Mouse (Mus musculus) CH12.LX (cell line): ENCODE results near the gene Gas6. TPM values are rescaled to one million over a fixed set of nuclear protein-coding genes. Genes with fewer than 3 reads are reported as not detected.

Experiments
- DNase-seq: peaks from one replicate; pipeline ENCODE4 v3.0.0-alpha.2; 2013; ENCODE audit errors: extremely low read depth
- H3K27ac ChIP-seq: 2 replicates; pipeline ENCODE4 v1.5.1; 2012; ENCODE audit warnings: low read depth, mild to moderate bottlenecking, control low read depth, moderate library complexity; ENCODE audit not compliant: insufficient read depth
- H3K27me3 ChIP-seq: replicated peaks from 2 replicates; pipeline ENCODE3; 2012; ENCODE audit warnings: inconsistent platforms
- H3K36me3 ChIP-seq, 2 experiments: replicated peaks in 1 of 2; 2 replicates each; pipeline versions ENCODE3 to v1.6.1; 2012; ENCODE audit warnings: inconsistent platforms in 1 of 2, low read length in 1 of 2, mild to moderate bottlenecking in 1 of 2, mixed read lengths in 1 of 2, moderate library complexity in 1 of 2; ENCODE audit not compliant: control insufficient read depth in 1 of 2, insufficient read depth in 1 of 2
- H3K4me1 ChIP-seq, 2 experiments: 2 replicates each; pipeline ENCODE4 v1.6.1; 2012; ENCODE audit warnings: inconsistent platforms in 1 of 2, moderate library complexity in 1 of 2; ENCODE audit not compliant: insufficient read depth in 2 of 2, control insufficient read depth in 1 of 2
- H3K4me2 ChIP-seq: 2 replicates; pipeline ENCODE4 v1.6.1; 2012; ENCODE audit warnings: low read depth, mild to moderate bottlenecking, control low read depth; ENCODE audit not compliant: poor library complexity, insufficient read depth, severe bottlenecking
- H3K4me3 ChIP-seq, 3 experiments: fragments of 150-350 bp in 1 of 3; sonication (generic) in 1 of 3; replicated peaks in 1 of 3; 2 replicates each; pipeline versions ENCODE3 to v1.5.1; 2011 to 2012; ENCODE audit warnings: low read depth in 2 of 3, low read length in 2 of 3, mild to moderate bottlenecking in 2 of 3, moderate library complexity in 2 of 3, control low read depth in 1 of 3, improper control_type of control experiment in 1 of 3, inconsistent platforms in 1 of 3, mixed read lengths in 1 of 3; ENCODE audit not compliant: poor library complexity in 1 of 3
- H3K79me2 ChIP-seq: replicated peaks from 2 replicates; pipeline ENCODE4 v1.6.1; 2012; ENCODE audit warnings: mild to moderate bottlenecking, moderate library complexity; ENCODE audit not compliant: control insufficient read depth, poor library complexity, insufficient read depth, severe bottlenecking; ENCODE audit errors: extremely low read depth
- H3K9ac ChIP-seq: 2 replicates; pipeline ENCODE4 v1.6.1; 2012; ENCODE audit warnings: low read depth, mild to moderate bottlenecking, control low read depth, moderate library complexity; ENCODE audit not compliant: insufficient read depth
- H3K9me3 ChIP-seq: replicated peaks from 2 replicates; pipeline ENCODE3; 2012; ENCODE audit warnings: low read length, inconsistent platforms, mixed read lengths
- BHLHE40 ChIP-seq: IDR thresholded peaks from 2 replicates; pipeline ENCODE4 v1.6.1; 2011; ENCODE audit warnings: mild to moderate bottlenecking, low read depth, low read length, improper control_type of control experiment
- CHD2 ChIP-seq: IDR thresholded peaks from 2 replicates; pipeline ENCODE4 v1.6.1; 2011; ENCODE audit warnings: low read length, improper control_type of control experiment
- CTCF ChIP-seq, 2 experiments: IDR thresholded peaks in 1 of 2; conservative IDR thresholded peaks in 1 of 2; 2 replicates each; pipeline ENCODE4 v1.5.1; 2011 to 2012; ENCODE audit warnings: low read depth in 2 of 2, low read length in 2 of 2, improper control_type of control experiment in 1 of 2, inconsistent platforms in 1 of 2, mild to moderate bottlenecking in 1 of 2, moderate library complexity in 1 of 2
- ELF1 ChIP-seq: IDR thresholded peaks from 2 replicates; pipeline ENCODE4 v1.6.1; 2014; ENCODE audit warnings: low read depth, mild to moderate bottlenecking, inconsistent platforms, low read length, improper control_type of control experiment
- GABPA ChIP-seq: IDR thresholded peaks from 2 replicates; pipeline ENCODE4 v1.6.1; 2012; ENCODE audit warnings: low read depth, low read length, improper control_type of control experiment, inconsistent platforms; ENCODE audit not compliant: insufficient replicate concordance
- IRF4 ChIP-seq: IDR thresholded peaks from 2 replicates; pipeline ENCODE4 v1.6.1; 2014; ENCODE audit warnings: low read depth, mild to moderate bottlenecking, inconsistent platforms, low read length, improper control_type of control experiment
- MAFK ChIP-seq: IDR thresholded peaks from 2 replicates; pipeline ENCODE4 v1.6.1; 2011; ENCODE audit warnings: low read length, improper control_type of control experiment; ENCODE audit not compliant: insufficient replicate concordance
- MAX ChIP-seq: IDR thresholded peaks from 2 replicates; pipeline ENCODE4 v1.6.1; 2011; ENCODE audit warnings: low read length, improper control_type of control experiment
- PAX5 ChIP-seq: IDR thresholded peaks from 2 replicates; pipeline ENCODE4 v1.6.1; 2012; ENCODE audit warnings: low read length, inconsistent platforms, mixed read lengths
- RCOR1 ChIP-seq: conservative IDR thresholded peaks from 2 replicates; pipeline ENCODE4 v1.6.1; 2012; ENCODE audit warnings: low read depth, mild to moderate bottlenecking, inconsistent platforms, low read length, improper control_type of control experiment
- SIN3A ChIP-seq: IDR thresholded peaks from 2 replicates; pipeline ENCODE4 v1.6.1; 2012; ENCODE audit warnings: low read length, improper control_type of control experiment, inconsistent platforms
- SMC3 ChIP-seq: IDR thresholded peaks from 2 replicates; pipeline ENCODE4 v1.6.1; 2011; ENCODE audit warnings: low read depth, low read length, improper control_type of control experiment
- TCF12 ChIP-seq: IDR thresholded peaks from 2 replicates; pipeline ENCODE4 v1.6.1; 2014; ENCODE audit warnings: low read depth, mild to moderate bottlenecking, inconsistent platforms, low read length, improper control_type of control experiment
- UBTF ChIP-seq: IDR thresholded peaks from 2 replicates; pipeline ENCODE4 v1.6.1; 2012; ENCODE audit warnings: low read depth, mild to moderate bottlenecking, inconsistent platforms, low read length, improper control_type of control experiment, moderate library complexity
- USF1 ChIP-seq: IDR thresholded peaks from 2 replicates; pipeline ENCODE4 v1.6.1; 2014; ENCODE audit warnings: low read depth, mild to moderate bottlenecking, inconsistent platforms, low read length, improper control_type of control experiment
- USF2 ChIP-seq: conservative IDR thresholded peaks from 2 replicates; pipeline ENCODE4 v1.6.1; 2011; ENCODE audit warnings: low read depth, low read length, improper control_type of control experiment
- ZC3H11A ChIP-seq: IDR thresholded peaks from 2 replicates; pipeline ENCODE4 v1.6.1; 2012; ENCODE audit warnings: low read depth, mild to moderate bottlenecking, inconsistent platforms, low read length, improper control_type of control experiment
- ZMIZ1 ChIP-seq: IDR thresholded peaks from 2 replicates; pipeline ENCODE4 v1.6.1; 2012; ENCODE audit warnings: low read depth, mild to moderate bottlenecking, inconsistent platforms, low read length, improper control_type of control experiment
- ZNF384 ChIP-seq: IDR thresholded peaks from 2 replicates; pipeline ENCODE4 v1.6.1; 2012; ENCODE audit warnings: low read depth, low read length, improper control_type of control experiment, inconsistent platforms
- dilution Hi-C: fragments of 300-500 bp; cut with MboI; formaldehyde crosslinking; loops from 2 replicates; pipeline ENCODE4 v1.14.3; 2020; ENCODE audit warnings: low sequenced_read_pairs; ENCODE audit not compliant: extremely low pct_unique_long_range_greater_than_20kb, extremely low pct_ligation_motif_present
- in situ Hi-C: fragments of 300-500 bp; cut with MboI; formaldehyde crosslinking; loops from 3 replicates; pipeline ENCODE4 v1.14.3; 2019; ENCODE audit warnings: low sequenced_read_pairs, low pct_ligation_motif_present, low pct_unique_long_range_greater_than_20kb, mixed read lengths
- polyA plus RNA-seq: library from polyadenylated mRNA; unstranded; fragments of >175 nt; gene quantifications from 2 replicates; pipeline ENCODE4 v1.2.1, GENCODE M21; 2012; ENCODE audit warnings: low read depth; ENCODE audit not compliant: insufficient read length
- total RNA-seq, 2 experiments: library from RNA; depleted of rRNA; stranded (reverse); fragments of 300-350 nt in 1 of 2; fragments of >200 nt in 1 of 2; gene quantifications; 2 replicates each; pipeline ENCODE4 v1.2.3; 2012 to 2014

Gas6 gene
- total and polyA plus RNA-seq, 3 experiments: not detected

DNA sequence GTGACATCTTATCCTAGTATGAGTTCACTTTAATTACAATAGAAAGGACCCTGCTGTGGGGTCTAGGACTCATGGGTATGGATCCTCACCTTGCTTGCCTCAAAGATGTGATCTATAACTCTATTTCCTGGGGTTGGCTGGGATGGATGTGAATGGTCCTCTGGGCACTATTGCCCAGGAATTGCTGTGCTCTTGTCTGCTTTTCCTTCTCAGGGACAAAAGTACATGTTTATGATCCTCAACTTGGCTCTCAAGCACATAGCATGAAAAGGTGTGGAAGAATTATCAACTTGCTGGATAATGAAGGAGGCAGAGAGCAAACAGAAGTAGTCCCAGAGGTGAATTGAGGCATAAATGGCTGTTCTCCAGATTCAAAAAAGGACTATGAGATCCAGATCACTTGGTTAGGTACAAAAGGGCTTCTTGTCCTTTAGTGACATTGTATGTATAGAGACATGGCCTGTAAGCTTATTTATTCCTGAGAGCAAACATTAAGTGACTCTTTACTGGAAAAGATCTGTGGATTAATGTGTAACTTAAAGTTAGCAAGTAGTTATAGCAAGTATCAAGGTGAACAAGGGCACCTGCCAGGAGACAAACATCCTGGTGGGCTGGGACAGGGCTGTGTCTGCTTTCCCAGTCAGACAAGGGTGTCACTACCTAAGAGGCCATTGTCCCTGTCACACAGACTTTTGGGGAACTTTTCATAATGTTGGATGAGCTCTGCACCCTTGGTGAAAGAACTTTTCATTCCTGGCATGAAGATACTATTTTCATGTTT, 10.8 kb upstream of the Gas6 start:
- H3K4me1 ChIP-seq: peaks cover 0 to 24% of the 10 kb centered on the region in 2 experiments; a peak in 2 of 4 replicates
- no peak overlapping the region for H3K27ac ChIP-seq
- in situ Hi-C loops: no loop called here
- H3K4me3 ChIP-seq: no peak overlapping the region
- no peaks in the 10 kb centered on the region for H3K36me3 ChIP-seq
- dilution Hi-C loops: no loop called here
- no peak for TF ChIP-seq IRF4
- TF ChIP-seq TCF12: no peak
- no peak for TF ChIP-seq MAX
- TF ChIP-seq SIN3A: no peak
- TF ChIP-seq ZC3H11A: no peak
- no peak for TF ChIP-seq ELF1
- no peak for TF ChIP-seq USF2
- no peak for TF ChIP-seq CHD2
- TF ChIP-seq CTCF (conservative IDR thresholded peaks at IDR 0.05 in 1 of 2, IDR thresholded peaks at IDR 0.05 in 1 of 2; ENCODE audit: low read depth in 2 of 2, low read length in 2 of 2): no peak
- no peak overlapping the region for H3K9ac ChIP-seq
- DNase-seq: no peak
- no peaks in the 10 kb centered on the region for H3K79me2 ChIP-seq
- H3K27me3 ChIP-seq: peaks cover 40% of the 10 kb centered on the region
- H3K9me3 ChIP-seq: peaks cover 4% of the 10 kb centered on the region
- no peak overlapping the region for H3K4me2 ChIP-seq

DNA sequence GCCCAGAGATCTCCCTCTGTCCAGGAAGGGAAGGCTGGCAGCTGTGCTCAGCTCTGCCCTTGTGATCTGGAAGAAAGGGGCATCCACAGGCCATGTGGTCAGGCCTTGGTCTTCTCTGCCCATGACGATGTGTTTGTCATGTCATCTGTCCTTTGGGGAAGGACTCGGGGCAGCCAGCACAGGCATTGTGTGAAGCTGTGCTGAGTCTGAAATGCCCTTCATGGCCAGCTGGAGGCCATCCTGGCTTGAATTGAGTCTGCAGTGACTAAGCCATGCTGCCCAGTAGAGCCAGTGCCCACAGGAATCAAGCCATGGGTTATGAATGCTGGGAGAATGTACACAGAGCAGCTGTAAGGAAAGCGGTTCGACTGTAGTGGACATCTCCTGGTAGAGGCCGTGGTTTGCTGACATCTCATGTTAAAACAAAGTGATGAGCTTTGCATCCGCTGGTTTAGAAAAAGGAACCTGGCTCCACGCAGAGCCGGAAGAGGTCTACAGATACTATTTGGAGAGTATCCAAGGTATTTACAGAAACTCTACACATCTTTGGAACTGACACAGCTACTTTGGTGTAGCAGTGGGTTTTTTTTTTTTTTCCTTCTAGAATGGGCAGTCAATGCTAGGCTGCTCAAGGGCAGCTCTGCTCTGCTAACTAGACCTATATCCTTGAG, 9.8 kb upstream of the Gas6 start:
- no peak overlapping the region for H3K27ac ChIP-seq

DNA sequence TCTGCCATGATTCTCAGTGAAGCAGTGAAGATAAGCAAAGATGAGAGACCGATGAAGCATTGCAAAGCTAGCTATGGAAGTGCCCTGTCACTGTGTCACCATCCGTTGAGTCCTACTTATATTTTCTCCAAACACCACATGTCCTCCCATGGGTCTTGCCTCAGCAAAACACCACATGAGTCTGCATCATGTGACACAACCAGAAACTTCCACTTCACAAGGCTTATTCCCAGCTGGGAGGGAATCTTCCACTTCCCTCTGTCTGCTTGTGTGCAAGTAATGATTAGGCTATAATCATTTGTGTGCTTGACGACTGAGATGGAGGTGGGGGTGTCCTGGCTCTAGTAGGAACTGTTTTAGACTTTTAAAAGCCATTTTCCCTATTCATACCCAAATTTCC, 6.9 kb upstream of the Gas6 start:
- peaks cover 0 to 21% of the 10 kb centered on the region in 2 experiments; a peak in 2 of 4 replicates for H3K4me1 ChIP-seq
- H3K9ac ChIP-seq: no peak overlapping the region
- peak; percentile 11 for DNase-seq
- H3K36me3 ChIP-seq: no peaks in the 10 kb centered on the region
- no peaks in the 10 kb centered on the region for H3K79me2 ChIP-seq
- peaks cover 15% of the 10 kb centered on the region for H3K27me3 ChIP-seq
- no peak for TF ChIP-seq BHLHE40
- TF ChIP-seq ZNF384: no peak
- no peak for TF ChIP-seq RCOR1
- TF ChIP-seq ZC3H11A: no peak
- no peak for TF ChIP-seq UBTF
- no peak for TF ChIP-seq PAX5
- no peak for TF ChIP-seq MAFK
- no peak for TF ChIP-seq USF1
- TF ChIP-seq GABPA: no peak
- TF ChIP-seq ZMIZ1: no peak
- dilution Hi-C loops (no loop called here), in situ Hi-C loops (no loop called here)
- H3K27ac ChIP-seq: no peak overlapping the region
- no peak overlapping the region for H3K4me3 ChIP-seq
- H3K9me3 ChIP-seq: peaks cover 4% of the 10 kb centered on the region
- no peak overlapping the region for H3K4me2 ChIP-seq

More for the DNA sequence above, 9.8 kb upstream of the Gas6 start:
- H3K4me1 ChIP-seq: peaks cover 0 to 21% of the 10 kb centered on the region in 2 experiments; a peak in 2 of 4 replicates
- dilution Hi-C loops: no loop called here
- no peak for TF ChIP-seq SMC3
- DNase-seq: no peak
- no peaks in the 10 kb centered on the region for H3K36me3 ChIP-seq
- no peak overlapping the region for H3K4me3 ChIP-seq
- H3K4me2 ChIP-seq: no peak overlapping the region
- peaks cover 36% of the 10 kb centered on the region for H3K27me3 ChIP-seq
- no peak overlapping the region for H3K9ac ChIP-seq
- in situ Hi-C loops: no loop called here
- H3K9me3 ChIP-seq: peaks cover 4% of the 10 kb centered on the region
- H3K79me2 ChIP-seq: no peaks in the 10 kb centered on the region
